Mouse (Mus musculus): Measurements from ENCODE around the gene Eif5b.

DNA sequence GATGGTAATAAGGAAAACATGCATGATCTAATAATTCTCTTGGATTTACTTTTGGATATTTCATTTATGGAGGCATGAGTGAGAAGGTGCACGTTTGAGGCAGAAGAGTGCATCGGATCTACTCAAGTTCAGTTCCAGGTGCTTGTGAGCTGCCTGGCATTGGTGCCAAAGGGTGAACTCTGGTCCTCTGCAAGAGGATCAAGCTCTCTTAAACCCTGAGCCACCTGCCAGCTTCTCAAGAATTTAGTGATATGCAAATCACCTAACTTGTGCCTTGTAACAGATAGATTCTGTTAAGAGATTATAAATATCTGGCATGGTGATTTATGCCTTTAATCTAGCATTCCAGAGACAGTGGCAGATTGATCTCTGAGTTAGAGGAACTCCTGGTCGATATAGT is 5.2 kb downstream of the Eif5b start:
- no peak for TF ChIP-seq EP300 (IDR thresholded peaks at IDR 0.05)
- no peak for TF ChIP-seq CTCF (IDR thresholded peaks at IDR 0.05)

All from lung, postnatal 0 days (tissue).